Mouse (Mus musculus): ENCODE measurements at regions not wholly inside any gene's neighbourhood (a gene's known extent, or its start where the extent isn't known, plus 50 kb on each side); places are given as distances from the start of the nearest gene placed in this dataset.

- no peak for DNase-seq (ENCODE audit: low read depth in 1 of 2, low spot score in 2 of 2)
These were observed 529.8 kb upstream of the Gm765 start for GRCm38 (mm10) chr6:98872334-98872733.

GRCm38 (mm10) chr6:98869772-98870171, 527.2 kb upstream of the Gm765 start:
- no peak for DNase-seq (ENCODE audit: low read depth in 1 of 2, low spot score in 2 of 2)

GRCm38 (mm10) chr6:98864306-98864705, 521.8 kb upstream of the Gm765 start:
- no peak for DNase-seq (ENCODE audit: low read depth in 1 of 2, low spot score in 2 of 2)

GRCm38 (mm10) chr6:98855958-98856357, 513.4 kb upstream of the Gm765 start:
- DNase-seq (ENCODE audit: low read depth in 1 of 2, low spot score in 2 of 2) = no peak

GRCm38 (mm10) chr6:98850906-98851305, 508.4 kb upstream of the Gm765 start:
- DNase-seq (ENCODE audit: low read depth in 1 of 2, low spot score in 2 of 2) = no peak

- no peak for DNase-seq (ENCODE audit: low read depth in 1 of 2, low spot score in 2 of 2)
These were observed 506.3 kb upstream of the Gm765 start for GRCm38 (mm10) chr6:98848835-98849234.

- DNase-seq (ENCODE audit: low read depth in 1 of 2, low spot score in 2 of 2) = peak in 1 of 2 experiments; percentile 4
These were observed 503.6 kb upstream of the Gm765 start for GRCm38 (mm10) chr6:98846001-98846695.

GRCm38 (mm10) chr6:98843598-98843997, 501.0 kb upstream of the Gm765 start:
- no peak for DNase-seq (ENCODE audit: low read depth in 1 of 2, low spot score in 2 of 2)

- DNase-seq (ENCODE audit: low read depth in 1 of 2, low spot score in 2 of 2) = no peak
These were observed 500.4 kb upstream of the Gm765 start for GRCm38 (mm10) chr6:98842924-98843323.

- no peak for DNase-seq (ENCODE audit: low read depth in 1 of 2, low spot score in 2 of 2)
These were observed 491.4 kb upstream of the Gm765 start for GRCm38 (mm10) chr6:98833922-98834321.

GRCm38 (mm10) chr6:98830191-98830590, 487.6 kb upstream of the Gm765 start:
- DNase-seq (ENCODE audit: low read depth in 1 of 2, low spot score in 2 of 2) = no peak

- no peak for DNase-seq (ENCODE audit: low read depth in 1 of 2, low spot score in 2 of 2)
These were observed 465.5 kb upstream of the Gm765 start for GRCm38 (mm10) chr6:98808046-98808445.

- no peak for DNase-seq (ENCODE audit: low read depth in 1 of 2, low spot score in 2 of 2)
These were observed 460.9 kb upstream of the Gm765 start for GRCm38 (mm10) chr6:98803384-98803949.

- DNase-seq (ENCODE audit: low read depth in 1 of 2, low spot score in 2 of 2) = no peak
These were observed 458.5 kb upstream of the Gm765 start for GRCm38 (mm10) chr6:98801061-98801460.

GRCm38 (mm10) chr6:98800040-98800439, 457.5 kb upstream of the Gm765 start:
- DNase-seq (ENCODE audit: low read depth in 1 of 2, low spot score in 2 of 2) = no peak

GRCm38 (mm10) chr6:98797778-98798177, 455.2 kb upstream of the Gm765 start:
- DNase-seq (ENCODE audit: low read depth in 1 of 2, low spot score in 2 of 2) = no peak

GRCm38 (mm10) chr6:98797373-98797772, 454.8 kb upstream of the Gm765 start:
- DNase-seq (ENCODE audit: low read depth in 1 of 2, low spot score in 2 of 2) = no peak

GRCm38 (mm10) chr6:98796666-98797065, 454.1 kb upstream of the Gm765 start:
- no peak for DNase-seq (ENCODE audit: low read depth in 1 of 2, low spot score in 2 of 2)

GRCm38 (mm10) chr6:98787422-98787821, 444.9 kb upstream of the Gm765 start:
- no peak for DNase-seq (ENCODE audit: low read depth in 1 of 2, low spot score in 2 of 2)

- DNase-seq (ENCODE audit: low read depth in 1 of 2, low spot score in 2 of 2) = no peak
These were observed 439.5 kb upstream of the Gm765 start for GRCm38 (mm10) chr6:98782074-98782473.

- no peak for DNase-seq (ENCODE audit: low read depth in 1 of 2, low spot score in 2 of 2)
These were observed 433.2 kb upstream of the Gm765 start for GRCm38 (mm10) chr6:98775780-98776179.

GRCm38 (mm10) chr6:98769999-98770398, 427.4 kb upstream of the Gm765 start:
- DNase-seq (ENCODE audit: low read depth in 1 of 2, low spot score in 2 of 2) = no peak

GRCm38 (mm10) chr6:98769322-98769721, 426.8 kb upstream of the Gm765 start:
- no peak for DNase-seq (ENCODE audit: low read depth in 1 of 2, low spot score in 2 of 2)

Data from monocyte, adult 2 months (primary cell).